Comparison of ENCODE assay signal across 15 mouse cellular contexts in the genomic region with DNA sequence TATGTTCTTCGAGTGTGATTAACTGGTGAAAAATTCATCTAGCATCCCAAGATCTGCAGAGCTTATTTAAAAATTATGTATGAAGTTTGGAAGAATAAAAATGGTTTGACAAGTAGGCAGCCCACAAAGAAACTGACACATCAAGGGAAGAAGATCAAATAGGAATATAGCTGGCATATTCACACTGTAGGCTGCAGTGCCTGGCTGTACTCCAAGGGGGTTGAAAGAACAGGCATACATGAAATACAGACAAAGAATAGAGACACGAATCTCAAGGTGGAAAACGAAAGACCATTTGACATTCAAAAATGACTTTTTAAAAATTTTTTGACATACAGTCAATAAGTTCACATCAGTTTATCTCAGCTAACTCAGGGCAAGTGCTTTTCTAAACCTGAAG.
"Had no signal": no experiment of that assay in that cellular context is flagged by ENCODE, and none has a peak within 500 bp of the region (broad histone marks: within the 10 kb centered on the region; RNA-seq: fewer than 3 reads in every experiment).

No protein-coding gene starts in this region.

- H3K27me3 ChIP-seq: intestine, embryonic 15.5 days; liver, embryonic 15.5 days; lung, embryonic 15.5 days; megakaryocyte, embryonic 14.5 days; midbrain, embryonic 12.5 days; stomach, embryonic 15.5 days had no signal

- H3K4me2 ChIP-seq: intestine, embryonic 15.5 days; liver, embryonic 11.5 days; liver, embryonic 15.5 days; lung, embryonic 15.5 days; midbrain, embryonic 12.5 days; stomach, embryonic 15.5 days had no signal

- H3K9me3 ChIP-seq: intestine, embryonic 15.5 days; limb, embryonic 10.5 days; liver, embryonic 15.5 days; lung, embryonic 15.5 days; megakaryocyte, embryonic 14.5 days; midbrain, embryonic 12.5 days; stomach, embryonic 15.5 days had no signal

- H3K27ac ChIP-seq: intestine, embryonic 15.5 days; layer of hippocampus, adult 2 months; limb, embryonic 10.5 days; liver, embryonic 15.5 days; lung, embryonic 15.5 days; macrophage; midbrain, embryonic 12.5 days; stomach, embryonic 15.5 days had no signal

- H3K9ac ChIP-seq: intestine, embryonic 15.5 days; liver, embryonic 15.5 days; lung, embryonic 15.5 days; midbrain, embryonic 12.5 days; stomach, embryonic 15.5 days had no signal

- H3K4me1 ChIP-seq: intestine, embryonic 15.5 days; limb, embryonic 10.5 days; liver, embryonic 15.5 days; lung, embryonic 15.5 days; megakaryocyte, embryonic 14.5 days; midbrain, embryonic 12.5 days; stomach, embryonic 15.5 days had no signal

- ATAC-seq: intestine, embryonic 15.5 days had no signal

- DNase-seq: kidney, adult 18-20 months; kidney, postnatal 10 days; kidney, postnatal 4 days; lung, postnatal 14 days; right cerebral cortex, postnatal 14 days had no signal

- H3K36me3 ChIP-seq: intestine, embryonic 15.5 days; limb, embryonic 10.5 days; liver, embryonic 15.5 days; lung, embryonic 15.5 days; midbrain, embryonic 12.5 days; stomach, embryonic 15.5 days had no signal

- H3K4me3 ChIP-seq: intestine, embryonic 15.5 days; layer of hippocampus, adult 2 months; limb, embryonic 10.5 days; liver, embryonic 15.5 days; lung, embryonic 15.5 days; megakaryocyte, embryonic 14.5 days; midbrain, embryonic 12.5 days; stomach, embryonic 15.5 days had no signal
